Mouse (Mus musculus) heart, postnatal 14 days (tissue): ENCODE data around the gene Ldb3. TPM values are rescaled to one million over a fixed set of nuclear protein-coding genes. Genes with fewer than 3 reads are reported as not detected.

Experiments used
- DNase-seq, 2 experiments: peaks; one replicate each; pipeline ENCODE4 v3.0.0; 2021 to 2022
- intact Hi-C: fragments of 180-260 bp; cut with DNase I; formaldehyde crosslinking; loops from one replicate; pipeline ENCODE4 v1.15.1; 2025
- total RNA-seq, 2 experiments: library from RNA; stranded (reverse); gene quantifications; 2 replicates each; pipeline ENCODE4 v1.2.3; 2021

The Ldb3 gene
- total RNA-seq, 2 experiments from 2014 or later = 877 to 926 TPM

GRCm38 (mm10) chr14:34591741-34592535 is 3.5 kb upstream of the Ldb3 start:
- peak in 1 of 2 experiments; percentile 65 for DNase-seq
- intact Hi-C loops = no loop called here

GRCm38 (mm10) chr14:34590743-34591675 is 2.5 kb upstream of the Ldb3 start:
- intact Hi-C loops = no loop called here
- DNase-seq = no peak

- no peak for DNase-seq
- intact Hi-C loops = no loop called here
Measured at GRCm38 (mm10) chr14:34590017-34590570, 1.6 kb upstream of the Ldb3 start.

- intact Hi-C loops = no loop called here
- DNase-seq = peak; percentile 52 to 66
Measured at GRCm38 (mm10) chr14:34589185-34589713, 767 bp upstream of the Ldb3 start.

- intact Hi-C loops = no loop called here
- no peak for DNase-seq
Measured at GRCm38 (mm10) chr14:34588005-34588404, 477 bp downstream of the Ldb3 start.

- DNase-seq = no peak
- intact Hi-C loops = no loop called here
Measured at GRCm38 (mm10) chr14:34586871-34587270, 1.6 kb downstream of the Ldb3 start.

- peak in 1 of 2 experiments; percentile 54 for DNase-seq
- intact Hi-C loops = no loop called here
Measured at GRCm38 (mm10) chr14:34585358-34586105, 3.0 kb downstream of the Ldb3 start.

- DNase-seq = peak; percentile 56 to 78
- intact Hi-C loops = no loop called here
Measured at GRCm38 (mm10) chr14:34582740-34583427, 5.6 kb downstream of the Ldb3 start.

- intact Hi-C loops = no loop called here
- DNase-seq = no peak
Measured at GRCm38 (mm10) chr14:34576858-34577257, 11.6 kb downstream of the Ldb3 start.

GRCm38 (mm10) chr14:34574068-34574467 is 14.4 kb downstream of the Ldb3 start:
- peak; percentile 77 to 86 for DNase-seq
- intact Hi-C loops = no loop called here

GRCm38 (mm10) chr14:34573348-34573913 is 15.1 kb downstream of the Ldb3 start:
- intact Hi-C loops = no loop called here
- no peak for DNase-seq

GRCm38 (mm10) chr14:34571610-34572387 is 16.7 kb downstream of the Ldb3 start:
- intact Hi-C loops = no loop called here
- no peak for DNase-seq

GRCm38 (mm10) chr14:34570903-34571302 is 17.6 kb downstream of the Ldb3 start:
- no peak for DNase-seq
- intact Hi-C loops = no loop called here

- intact Hi-C loops = no loop called here
Measured at GRCm38 (mm10) chr14:34570294-34570693, 18.2 kb downstream of the Ldb3 start.

GRCm38 (mm10) chr14:34569534-34570194 is 18.8 kb downstream of the Ldb3 start:
- intact Hi-C loops = loop anchor here (5.0 kb wide), 1 partner anchor 197 kb away; the partner anchor contains the start of gene Sncg
- DNase-seq = no peak

More at GRCm38 (mm10) chr14:34570294-34570693, 18.2 kb downstream of the Ldb3 start:
- peak; percentile 82 to 88 for DNase-seq

- intact Hi-C loops = loop anchor here (5.0 kb wide), 1 partner anchor 196 kb away; the partner anchor contains the start of gene Sncg
- no peak for DNase-seq
Measured at GRCm38 (mm10) chr14:34568626-34569025, 19.9 kb downstream of the Ldb3 start.

- intact Hi-C loops = loop anchor here (5.0 kb wide), 1 partner anchor 195 kb away; the partner anchor contains the start of gene Sncg
- no peak for DNase-seq
Measured at GRCm38 (mm10) chr14:34567697-34568096, 20.8 kb downstream of the Ldb3 start.
